20 mouse cellular contexts compared by ENCODE assay signal in the genomic region with DNA sequence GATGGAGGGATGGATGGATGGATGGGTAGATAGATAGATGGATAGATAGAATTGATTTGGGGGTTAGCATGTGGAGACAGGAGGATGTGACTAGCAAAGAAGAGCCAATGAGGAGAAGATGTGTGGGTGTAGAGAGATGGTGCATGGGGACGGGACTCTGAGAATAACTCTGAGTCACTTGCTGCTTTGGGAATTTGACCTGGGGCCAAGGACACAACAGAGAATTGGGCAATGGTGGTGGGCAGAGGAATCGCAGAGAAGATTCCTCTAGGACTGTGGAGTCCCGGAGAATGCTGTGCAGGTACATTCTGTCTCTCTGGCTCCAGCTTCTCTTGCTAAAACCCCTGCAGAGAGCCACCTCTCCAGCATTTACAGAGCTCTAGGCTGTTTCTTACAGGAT. TPM values are rescaled to one million over a fixed set of nuclear protein-coding genes. Genes with fewer than 3 reads are reported as not detected.
A peak's percentile ranks its signal among the peaks of the same experiment; 100 is the strongest.
DNase-seq lines count a peak whose midpoint lies in the region; ATAC-seq and TF ChIP-seq lines count a peak whose summit lies in the region.
"Had no signal": no experiment of that assay in that cellular context is flagged by ENCODE, and none has a peak within 500 bp of the region (broad histone marks: within the 10 kb centered on the region; RNA-seq: fewer than 3 reads in every experiment).

No protein-coding gene starts in this region.

- no peak for ATAC-seq in intestine, embryonic 15.5 days
- ATAC-seq: hindbrain, embryonic 16.5 days; midbrain, embryonic 15.5 days had no signal

- peak; percentile 51 for DNase-seq in gastrocnemius, adult 2 months
- DNase-seq in gastrocnemius, postnatal 25 days: no peak
- DNase-seq in left cerebral cortex, postnatal 36 days (ENCODE audit: low spot score in 2 of 2): peak; percentile 33 to 53
- DNase-seq in left cerebral cortex, postnatal 10 days (ENCODE audit: extremely low spot score in 1 of 2, low spot score in 2 of 2): no peak
- peak; percentile 59 for DNase-seq in NIH3T3 (ENCODE audit: low read depth)
- DNase-seq in adrenal gland, postnatal 25 days: peak; percentile 48
- DNase-seq: cerebellum, adult 11-12 months; kidney, adult 8-10 months; kidney, postnatal 4 days had no signal

- no peak overlapping the region for H3K4me3 ChIP-seq in gastrocnemius, adult 2 months
- no peak overlapping the region for H3K4me3 ChIP-seq in intestine, embryonic 15.5 days (replicated peaks)
- H3K4me3 ChIP-seq: embryonic facial prominence, embryonic 10.5 days; limb, embryonic 12.5 days; liver, embryonic 15.5 days; midbrain, embryonic 15.5 days; neural tube, embryonic 12.5 days had no signal

- H3K4me2 ChIP-seq in intestine, embryonic 15.5 days (replicated peaks): no peak overlapping the region
- H3K4me2 ChIP-seq: limb, embryonic 12.5 days; liver, embryonic 15.5 days; midbrain, embryonic 15.5 days; neural tube, embryonic 12.5 days had no signal

- intact Hi-C loops in gastrocnemius, adult 2 months (cut with DNase I): loop anchor here (5.0 kb wide), 1 partner anchor 118 kb away; no protein-coding TSS in a partner anchor
- intact Hi-C loops in left cerebral cortex, postnatal 36 days (cut with DNase I): loop anchor here (10.0 kb wide), 1 partner anchor 121 kb away; no protein-coding TSS in a partner anchor
- intact Hi-C loops in left cerebral cortex, postnatal 10 days (cut with DNase I): no loop called here

- H3K27ac ChIP-seq in gastrocnemius, adult 2 months: peak overlapping the region; percentile 72
- H3K27ac ChIP-seq in intestine, embryonic 15.5 days: no peak overlapping the region
- H3K27ac ChIP-seq: embryonic facial prominence, embryonic 10.5 days; limb, embryonic 12.5 days; liver, embryonic 15.5 days; midbrain, embryonic 15.5 days; neural tube, embryonic 12.5 days had no signal

- H3K4me1 ChIP-seq in intestine, embryonic 15.5 days (replicated peaks): peaks cover 5% of the 10 kb centered on the region
- H3K4me1 ChIP-seq: embryonic facial prominence, embryonic 10.5 days; liver, embryonic 15.5 days; midbrain, embryonic 15.5 days; neural tube, embryonic 12.5 days had no signal

- H3K27me3 ChIP-seq in intestine, embryonic 15.5 days (replicated peaks): no peaks in the 10 kb centered on the region
- H3K27me3 ChIP-seq: CH12.LX; limb, embryonic 12.5 days; liver, embryonic 15.5 days; midbrain, embryonic 15.5 days; neural tube, embryonic 12.5 days had no signal

- 90% methylated on average over 3 of the region's 3 CpGs for WGBS in intestine, embryonic 15.5 days

- H3K36me3 ChIP-seq in intestine, embryonic 15.5 days: no peaks in the 10 kb centered on the region
- H3K36me3 ChIP-seq: embryonic facial prominence, embryonic 10.5 days; limb, embryonic 12.5 days; liver, embryonic 15.5 days; midbrain, embryonic 15.5 days; neural tube, embryonic 12.5 days had no signal

- H3K9ac ChIP-seq in intestine, embryonic 15.5 days: no peak overlapping the region
- H3K9ac ChIP-seq: limb, embryonic 12.5 days; liver, embryonic 15.5 days; midbrain, embryonic 15.5 days; neural tube, embryonic 12.5 days had no signal

- H3K9me3 ChIP-seq in intestine, embryonic 15.5 days: no peaks in the 10 kb centered on the region
- H3K9me3 ChIP-seq: embryonic facial prominence, embryonic 10.5 days; limb, embryonic 12.5 days; liver, embryonic 15.5 days; midbrain, embryonic 15.5 days; neural tube, embryonic 12.5 days had no signal

- TF ChIP-seq CTCF in gastrocnemius, adult 2 months (IDR thresholded peaks at IDR 0.05): no peak

RNA-seq across cellular contexts. Expression of a gene that starts 29.8 kb away (rescaled TPM):
- not detected for total RNA-seq in gastrocnemius, adult 2 months (2021)
- not detected for total RNA-seq in gastrocnemius, postnatal 25 days (2021)
- total RNA-seq in left cerebral cortex, postnatal 36 days (2021): not detected
- total RNA-seq in left cerebral cortex, postnatal 10 days (2021): not detected
- not detected in 2 replicates for total RNA-seq in adrenal gland, postnatal 25 days (2021)
- polyA plus RNA-seq in intestine, embryonic 15.5 days (2015; fragmentation: Nextera tagmentation; extraction: Ambion mirVana): not detected in 2 replicates
- total RNA-seq: CH12.LX; granulocyte monocyte progenitor cell, adult 5-6 weeks; heart, postnatal 10 days; megakaryocyte progenitor cell, adult 5-6 weeks had no signal
- polyA plus RNA-seq: embryonic facial prominence, embryonic 10.5 days; hindbrain, embryonic 16.5 days; liver, embryonic 15.5 days; midbrain, embryonic 15.5 days; neural tube, embryonic 12.5 days had no signal

Comparison
In these comparisons a context has a peak if more than half of its experiments do, and no peak if none do; other contexts are left out.
1. DNase-seq: peak in gastrocnemius, adult 2 months (single experiment), left cerebral cortex, postnatal 36 days (2 of 2), NIH3T3 (single experiment) and adrenal gland, postnatal 25 days (single experiment); none in gastrocnemius, postnatal 25 days (single experiment) and left cerebral cortex, postnatal 10 days (0 of 2).